Mouse (Mus musculus): ENCODE measurements around the gene Npcd. TPM values are rescaled to one million over a fixed set of nuclear protein-coding genes. Genes with fewer than 3 reads are reported as not detected.

The Npcd gene
- polyA plus RNA-seq, 2 experiments, result 0.99 to 1.7 TPM

DNA sequence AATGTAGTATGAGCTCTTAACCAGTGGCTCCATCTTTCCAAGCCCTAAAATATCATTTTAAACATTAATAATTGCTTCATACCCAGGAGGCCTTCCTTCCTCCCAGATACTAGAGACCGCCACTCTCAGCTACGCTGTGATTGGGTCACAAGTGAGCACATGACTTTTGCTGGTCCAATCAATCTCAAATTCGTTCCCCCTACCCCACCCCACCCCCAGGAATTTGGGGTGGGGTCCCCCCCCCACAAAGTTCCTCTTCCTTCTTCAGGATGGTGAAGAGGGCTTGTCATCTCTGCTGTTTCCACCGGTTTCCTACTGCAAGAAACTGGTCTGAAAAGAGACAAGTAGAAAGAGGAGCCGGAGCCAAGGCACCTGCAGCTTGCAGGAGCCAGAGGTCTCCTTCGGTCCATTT lies 44.7 kb upstream of the Npcd start:
- Histone ChIP-seq H3K4me1 (ENCODE audit: control insufficient read depth, insufficient read depth, low read length) (peaks cover 9% of the 10 kb centered on the region), H3K4me3 (replicated peaks; ENCODE audit: low read length) (no peak overlapping the region), H3K9ac (ENCODE audit: low read depth, low read length, severe bottlenecking) (no peak overlapping the region), H3K27me3 (ENCODE audit: control insufficient read depth, insufficient read depth, low read length) (no peaks in the 10 kb centered on the region; the same call in 1 of the 2 replicates), H3K4me2 (replicated peaks; ENCODE audit: low read depth, low read length, severe bottlenecking) (0 out of 2 replicates have a peak overlapping the region, but pooled peaks have one; percentile 17), H3K27ac (replicated peaks; ENCODE audit: low read depth, low read length) (peak overlapping the region; percentile 63; the same call in 1 of the 2 replicates), H3K36me3 (ENCODE audit: control insufficient read depth, insufficient read depth, low read length) (no peaks in the 10 kb centered on the region), H3K9me3 (ENCODE audit: control insufficient read depth, low read length) (no peaks in the 10 kb centered on the region)
- 64% methylated on average over 6 of the region's 6 CpGs for WGBS
- no peak for ATAC-seq (ENCODE audit: low FRiP score, low read depth)
- TF ChIP-seq POLR2A (IDR thresholded peaks at IDR 0.05; ENCODE audit: borderline replicate concordance, extremely low read depth, insufficient read depth, insufficient read length), result no peak
- DNase-seq (ENCODE audit: low spot score), result peak; percentile 30

DNA sequence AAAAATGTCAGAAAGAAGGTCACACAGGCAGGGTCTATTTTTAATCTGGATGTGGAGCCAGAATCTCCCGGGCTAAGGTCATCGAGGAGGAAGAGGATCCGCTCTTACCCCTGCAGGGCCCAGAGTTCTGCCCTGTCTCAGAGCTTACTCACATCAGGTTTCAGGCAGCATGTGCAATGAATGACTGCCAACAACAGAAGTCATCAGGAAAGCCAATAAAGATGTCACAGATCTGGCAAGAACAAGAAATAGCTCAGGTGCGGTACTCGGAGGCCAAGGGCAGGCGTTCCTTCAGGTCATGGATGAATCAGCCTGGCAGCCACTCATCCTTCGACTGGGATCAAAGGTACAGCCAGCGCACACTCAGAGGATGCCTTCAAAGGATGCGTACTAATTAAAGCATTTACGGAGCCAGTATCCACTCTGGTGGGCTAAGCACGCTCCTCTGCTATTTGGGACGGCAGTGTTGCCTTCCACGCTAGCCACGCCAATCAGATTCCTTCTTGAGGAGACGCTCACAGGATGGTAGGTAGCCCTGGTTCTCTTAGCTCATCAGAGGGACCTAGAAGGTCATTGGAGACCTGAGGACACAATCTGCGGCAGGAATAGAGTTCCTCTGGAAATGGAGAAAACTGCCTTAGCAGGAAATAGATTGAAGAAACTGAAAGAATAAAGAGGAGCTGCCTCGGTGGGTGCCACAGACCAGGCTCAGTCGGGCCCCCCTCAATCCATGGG lies 41.4 kb upstream of the Npcd start:
- no peak overlapping the region for H3K4me3 ChIP-seq (replicated peaks; ENCODE audit: low read length)
- no peaks in the 10 kb centered on the region for H3K9me3 ChIP-seq (ENCODE audit: control insufficient read depth, low read length)
- no peak overlapping the region for H3K9ac ChIP-seq (ENCODE audit: low read depth, low read length, severe bottlenecking)
- H3K27ac ChIP-seq (replicated peaks; ENCODE audit: low read depth, low read length), result no peak overlapping the region
- no peak for DNase-seq (ENCODE audit: low spot score)
- no peaks in the 10 kb centered on the region for H3K27me3 ChIP-seq (ENCODE audit: control insufficient read depth, insufficient read depth, low read length)
- no peaks in the 10 kb centered on the region for H3K36me3 ChIP-seq (ENCODE audit: control insufficient read depth, insufficient read depth, low read length)
- H3K4me2 ChIP-seq (replicated peaks; ENCODE audit: low read depth, low read length, severe bottlenecking), result no peak overlapping the region
- no peak for TF ChIP-seq POLR2A (IDR thresholded peaks at IDR 0.05; ENCODE audit: borderline replicate concordance, extremely low read depth, insufficient read depth, insufficient read length)
- peaks cover 9% of the 10 kb centered on the region for H3K4me1 ChIP-seq (ENCODE audit: control insufficient read depth, insufficient read depth, low read length)
- no peak for ATAC-seq (ENCODE audit: low FRiP score, low read depth)
- WGBS, result 79% methylated on average over 18 of the region's 18 CpGs

DNA sequence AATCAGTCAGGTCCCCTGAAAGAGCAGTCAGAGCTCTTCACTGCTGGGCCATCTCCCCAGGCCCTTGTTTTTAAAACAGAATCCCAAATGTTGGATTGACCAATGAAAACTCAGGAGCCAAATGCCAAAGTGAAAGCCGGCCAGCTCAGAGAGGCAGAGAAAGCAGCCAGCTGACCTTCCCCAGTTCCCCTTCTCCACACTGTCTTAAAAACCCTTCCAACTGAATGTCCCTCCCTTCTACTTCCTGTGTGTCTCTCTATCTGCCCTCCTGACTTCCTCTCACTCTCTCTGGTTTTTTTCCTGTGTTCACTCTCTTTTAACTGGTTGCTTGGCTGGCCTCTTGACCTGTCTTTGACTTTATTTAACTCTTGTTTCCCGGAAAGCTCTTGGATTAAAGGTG lies 40.0 kb upstream of the Npcd start:
- no peak for DNase-seq (ENCODE audit: low spot score)
- no peak overlapping the region for H3K4me3 ChIP-seq (replicated peaks; ENCODE audit: low read length)
- no peaks in the 10 kb centered on the region for H3K36me3 ChIP-seq (ENCODE audit: control insufficient read depth, insufficient read depth, low read length)
- no peaks in the 10 kb centered on the region for H3K9me3 ChIP-seq (ENCODE audit: control insufficient read depth, low read length)
- peaks cover 3% of the 10 kb centered on the region for H3K4me1 ChIP-seq (ENCODE audit: control insufficient read depth, insufficient read depth, low read length)
- H3K4me2 ChIP-seq (replicated peaks; ENCODE audit: low read depth, low read length, severe bottlenecking), result no peak overlapping the region
- no peak overlapping the region for H3K9ac ChIP-seq (ENCODE audit: low read depth, low read length, severe bottlenecking)
- no peak for TF ChIP-seq POLR2A (IDR thresholded peaks at IDR 0.05; ENCODE audit: borderline replicate concordance, extremely low read depth, insufficient read depth, insufficient read length)
- no peak overlapping the region for H3K27ac ChIP-seq (replicated peaks; ENCODE audit: low read depth, low read length)
- no peaks in the 10 kb centered on the region for H3K27me3 ChIP-seq (ENCODE audit: control insufficient read depth, insufficient read depth, low read length)
- 60% methylated on average over 2 of the region's 2 CpGs for WGBS
- ATAC-seq (ENCODE audit: low FRiP score, low read depth), result no peak

DNA sequence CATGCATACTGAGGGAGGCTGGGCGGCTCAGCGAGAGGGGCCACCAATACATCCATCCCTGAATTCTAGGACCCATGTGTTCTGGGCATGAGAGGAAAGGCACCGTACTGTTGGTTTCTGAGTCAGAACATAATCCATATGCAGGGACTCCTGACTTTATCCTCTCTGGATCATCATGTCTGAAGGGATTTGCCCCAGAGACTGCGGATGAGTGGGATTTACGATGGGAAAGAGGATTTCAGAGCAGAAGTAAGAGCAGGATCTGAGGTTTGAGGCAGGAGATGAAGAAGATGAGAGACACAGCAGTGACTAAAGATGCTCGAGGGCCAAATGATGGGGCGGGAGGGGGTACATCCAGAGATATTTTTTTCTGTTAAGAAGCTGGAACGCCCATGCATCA lies 39.5 kb upstream of the Npcd start:
- DNase-seq (ENCODE audit: low spot score) (no peak), ATAC-seq (ENCODE audit: low FRiP score, low read depth) (no peak)
- WGBS, result 87% methylated on average over 8 of the region's 8 CpGs
- H3K9me3 ChIP-seq (ENCODE audit: control insufficient read depth, low read length), result no peaks in the 10 kb centered on the region
- H3K9ac ChIP-seq (ENCODE audit: low read depth, low read length, severe bottlenecking), result no peak overlapping the region
- H3K4me3 ChIP-seq (replicated peaks; ENCODE audit: low read length), result no peak overlapping the region
- no peaks in the 10 kb centered on the region for H3K4me1 ChIP-seq (ENCODE audit: control insufficient read depth, insufficient read depth, low read length)
- no peak overlapping the region for H3K27ac ChIP-seq (replicated peaks; ENCODE audit: low read depth, low read length)
- no peaks in the 10 kb centered on the region for H3K36me3 ChIP-seq (ENCODE audit: control insufficient read depth, insufficient read depth, low read length)
- H3K27me3 ChIP-seq (ENCODE audit: control insufficient read depth, insufficient read depth, low read length), result no peaks in the 10 kb centered on the region
- no peak for TF ChIP-seq POLR2A (IDR thresholded peaks at IDR 0.05; ENCODE audit: borderline replicate concordance, extremely low read depth, insufficient read depth, insufficient read length)
- H3K4me2 ChIP-seq (replicated peaks; ENCODE audit: low read depth, low read length, severe bottlenecking), result no peak overlapping the region

DNA sequence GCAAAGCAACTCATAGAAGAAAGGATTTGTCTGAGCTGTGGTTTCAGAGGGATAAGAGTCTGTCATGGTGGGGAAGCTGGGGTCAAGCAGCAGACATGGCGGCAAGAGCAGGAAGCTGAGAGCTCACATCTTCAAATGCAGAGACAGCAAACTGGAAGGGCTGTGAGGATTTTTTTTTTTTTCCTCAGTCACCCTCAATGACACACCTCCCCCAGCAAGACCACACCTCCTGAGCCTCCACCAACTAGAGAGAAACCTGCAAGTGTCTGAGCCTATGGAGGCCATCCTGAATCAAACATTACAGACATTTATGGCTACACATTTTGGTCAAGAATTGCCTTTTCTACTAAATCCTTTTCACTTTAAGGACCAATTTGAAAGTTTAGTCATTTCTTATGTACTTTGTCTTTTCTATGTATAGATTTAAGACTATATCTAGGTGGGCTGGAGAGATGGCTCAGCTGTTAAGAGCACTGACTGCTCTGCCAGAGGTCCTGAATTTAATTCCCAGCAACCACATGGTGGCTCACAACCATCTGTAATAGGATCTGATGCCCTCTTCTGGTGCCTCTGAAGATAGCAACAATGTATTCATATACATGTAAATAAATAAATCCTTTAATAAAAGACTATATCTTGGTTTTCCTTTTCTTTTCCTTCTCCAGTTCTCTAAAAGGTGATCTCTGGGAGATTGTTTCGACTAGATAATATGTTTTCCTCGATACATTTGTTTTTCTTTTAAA lies 33.4 kb upstream of the Npcd start:
- Histone ChIP-seq H3K36me3 (ENCODE audit: control insufficient read depth, insufficient read depth, low read length) (no peaks in the 10 kb centered on the region), H3K9ac (ENCODE audit: low read depth, low read length, severe bottlenecking) (no peak overlapping the region), H3K9me3 (ENCODE audit: control insufficient read depth, low read length) (no peaks in the 10 kb centered on the region), H3K4me3 (replicated peaks; ENCODE audit: low read length) (no peak overlapping the region), H3K4me2 (replicated peaks; ENCODE audit: low read depth, low read length, severe bottlenecking) (no peak overlapping the region), H3K27me3 (ENCODE audit: control insufficient read depth, insufficient read depth, low read length) (no peaks in the 10 kb centered on the region), H3K27ac (replicated peaks; ENCODE audit: low read depth, low read length) (no peak overlapping the region), H3K4me1 (ENCODE audit: control insufficient read depth, insufficient read depth, low read length) (no peaks in the 10 kb centered on the region)
- WGBS, result 87% methylated on average over 3 of the region's 3 CpGs
- TF ChIP-seq POLR2A (IDR thresholded peaks at IDR 0.05; ENCODE audit: borderline replicate concordance, extremely low read depth, insufficient read depth, insufficient read length), result no peak
- ATAC-seq (ENCODE audit: low FRiP score, low read depth), result no peak
- DNase-seq (ENCODE audit: low spot score), result no peak
